28 mouse cellular contexts compared by ENCODE assay signal in genomic region chr10:14459330-14459729, GRCm38 (mm10).
DNase-seq lines count a peak whose midpoint lies in the region; ATAC-seq lines count a peak whose summit lies in the region.
"Had no signal": no experiment of that assay in that cellular context is flagged by ENCODE, and none has a peak within 500 bp of the region (broad histone marks: within the 10 kb centered on the region; RNA-seq: fewer than 3 reads in every experiment).

No protein-coding gene starts in this region.

- no peak overlapping the region for H3K4me3 ChIP-seq in heart, embryonic 13.5 days
- H3K4me3 ChIP-seq: embryonic facial prominence, embryonic 12.5 days; embryonic facial prominence, embryonic 15.5 days; forebrain, embryonic 12.5 days; forebrain, embryonic 15.5 days; gastrocnemius, adult 2 months; heart, embryonic 10.5 days had no signal

- 81% methylated on average over 10 of the region's 10 CpGs for WGBS in heart, embryonic 13.5 days

- H3K4me1 ChIP-seq in heart, embryonic 13.5 days: peaks cover 26% of the 10 kb centered on the region
- H3K4me1 ChIP-seq: forebrain, embryonic 12.5 days; forebrain, embryonic 15.5 days had no signal

- H3K36me3 ChIP-seq in heart, embryonic 13.5 days: no peaks in the 10 kb centered on the region
- H3K36me3 ChIP-seq: embryonic facial prominence, embryonic 12.5 days; embryonic facial prominence, embryonic 15.5 days; forebrain, embryonic 12.5 days; forebrain, embryonic 15.5 days; heart, embryonic 10.5 days had no signal

- no peak for ATAC-seq in heart, embryonic 13.5 days (ENCODE audit: extremely low read depth, insufficient number of reproducible peaks, low FRiP score, low TSS enrichment)
- ATAC-seq: CD4-positive, CD25-positive, alpha-beta regulatory T cell, adult 4 months; forebrain, embryonic 15.5 days; hindbrain, postnatal 0 days; inflammation-experienced regulatory T-cells, adult 6 months; intestine, embryonic 16.5 days had no signal

- H3K27ac ChIP-seq in heart, embryonic 13.5 days (replicated peaks): peak overlapping the region; percentile 58; the same call in 1 of the 2 replicates
- H3K27ac ChIP-seq: embryonic facial prominence, embryonic 12.5 days; embryonic facial prominence, embryonic 15.5 days; forebrain, embryonic 12.5 days; forebrain, embryonic 15.5 days; gastrocnemius, adult 2 months; hindbrain, embryonic 14.5 days; hindbrain, postnatal 0 days had no signal

- no peaks in the 10 kb centered on the region for H3K9me3 ChIP-seq in heart, embryonic 13.5 days
- H3K9me3 ChIP-seq: embryonic facial prominence, embryonic 12.5 days; embryonic facial prominence, embryonic 15.5 days; forebrain, embryonic 12.5 days; forebrain, embryonic 15.5 days; heart, embryonic 10.5 days had no signal

- DNase-seq in heart, postnatal 4 days: no peak
- peak; percentile 25 for DNase-seq in R1 (ENCODE audit: low read depth, low spot score)
- peak; percentile 29 for DNase-seq in ZHBTc4 (ENCODE audit: low read depth, low spot score)
- no peak for DNase-seq in frontal cortex, postnatal 36 days (ENCODE audit: low spot score in 2 of 2)
- no peak for DNase-seq in adipocyte (ENCODE audit: low spot score)
- DNase-seq: adrenal gland, adult 2 months; adrenal gland, postnatal 14 days; cerebellum, adult 11 months; cerebellum, adult 2 months; cerebellum, adult 9-11 months; cerebellum, postnatal 25 days; gastrocnemius, adult 2 months; gastrocnemius, postnatal 14 days; heart, adult 18-20 months; heart, postnatal 36 days; kidney, adult 18-20 months; kidney, adult 9 months had no signal

- no peak overlapping the region for H3K4me2 ChIP-seq in heart, embryonic 13.5 days
- H3K4me2 ChIP-seq: embryonic facial prominence, embryonic 12.5 days; embryonic facial prominence, embryonic 15.5 days; forebrain, embryonic 12.5 days; forebrain, embryonic 15.5 days; hindbrain, embryonic 14.5 days had no signal

- H3K9ac ChIP-seq in heart, embryonic 13.5 days: no peak overlapping the region
- H3K9ac ChIP-seq: embryonic facial prominence, embryonic 12.5 days; embryonic facial prominence, embryonic 15.5 days; forebrain, embryonic 12.5 days; forebrain, embryonic 15.5 days; hindbrain, embryonic 14.5 days had no signal

- no peaks in the 10 kb centered on the region for H3K27me3 ChIP-seq in heart, embryonic 13.5 days (replicated peaks)
- H3K27me3 ChIP-seq: embryonic facial prominence, embryonic 12.5 days; embryonic facial prominence, embryonic 15.5 days; forebrain, embryonic 12.5 days; forebrain, embryonic 15.5 days had no signal

Comparison
In these comparisons a context has a peak if more than half of its experiments do, and no peak if none do; other contexts are left out.
1. DNase-seq: peak in R1 (single experiment) and ZHBTc4 (single experiment); none in heart, postnatal 4 days (single experiment), frontal cortex, postnatal 36 days (0 of 2) and adipocyte (single experiment).